Mouse (Mus musculus): ENCODE results near the gene Wwtr1. TPM values are rescaled to one million over a fixed set of nuclear protein-coding genes. Genes with fewer than 3 reads are reported as not detected.

Gene Wwtr1
- polyA plus RNA-seq, 1 experiment from 2014 or later, result 6.6 TPM

DNA sequence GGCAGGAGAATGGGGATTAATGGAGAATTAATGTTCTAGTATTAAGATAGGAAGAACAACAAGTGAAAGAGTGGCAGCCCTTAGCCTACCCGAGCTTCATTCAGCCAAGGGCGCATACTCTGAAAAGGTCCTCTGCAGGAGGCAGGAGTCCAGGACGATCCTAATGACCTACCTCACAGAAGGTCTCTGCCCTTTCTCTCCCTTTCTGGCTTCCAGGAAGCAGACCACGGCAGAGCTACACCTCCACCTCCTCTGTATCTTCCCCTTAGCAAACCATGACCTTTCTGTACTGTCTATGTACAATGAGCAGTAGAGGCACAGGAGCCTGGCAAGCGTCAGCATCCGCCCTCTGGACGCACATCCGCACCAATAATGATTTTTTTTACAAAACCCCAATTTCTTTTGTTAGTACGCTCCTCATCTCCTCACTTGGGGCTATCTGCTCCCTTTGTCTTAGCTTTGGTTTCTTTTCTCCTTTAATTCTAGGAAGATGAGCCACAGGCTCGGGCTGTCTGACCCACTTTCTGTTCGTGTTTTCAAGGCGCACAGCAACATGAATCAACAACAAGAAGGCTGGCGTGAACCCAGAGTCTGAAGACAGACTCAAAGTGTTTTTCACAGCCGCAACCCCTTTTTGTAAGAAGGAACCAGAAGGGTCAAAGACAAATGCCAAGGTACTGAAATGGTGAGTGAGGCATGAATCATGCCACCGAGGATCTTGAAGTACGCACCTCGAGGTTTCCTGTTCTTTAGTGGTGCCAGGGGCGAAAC, 63.7 kb downstream of the Wwtr1 start:
- H3K36me3 ChIP-seq (ENCODE audit: control insufficient read depth, insufficient read depth, low read length), result no peaks in the 10 kb centered on the region
- H3K27ac ChIP-seq (ENCODE audit: low read depth, low read length), result 0 out of 2 replicates have a peak overlapping the region, but pooled peaks have one; percentile 28
- whole genome bisulfite sequencing, result 62% methylated on average over 18 of the region's 18 CpGs
- H3K4me2 ChIP-seq (ENCODE audit: low read depth, low read length), result no peak overlapping the region
- no peak overlapping the region for H3K9ac ChIP-seq (replicated peaks; ENCODE audit: low read depth, low read length)
- no peak overlapping the region for H3K4me3 ChIP-seq (ENCODE audit: low read depth, low read length)
- no peaks in the 10 kb centered on the region for H3K4me1 ChIP-seq (ENCODE audit: control insufficient read depth, insufficient read depth, low read length)
- ATAC-seq (ENCODE audit: low read depth), result no peak
- no peaks in the 10 kb centered on the region for H3K27me3 ChIP-seq (ENCODE audit: control insufficient read depth, insufficient read depth, low read length)
- H3K9me3 ChIP-seq (ENCODE audit: control insufficient read depth, low read length), result no peaks in the 10 kb centered on the region

DNA sequence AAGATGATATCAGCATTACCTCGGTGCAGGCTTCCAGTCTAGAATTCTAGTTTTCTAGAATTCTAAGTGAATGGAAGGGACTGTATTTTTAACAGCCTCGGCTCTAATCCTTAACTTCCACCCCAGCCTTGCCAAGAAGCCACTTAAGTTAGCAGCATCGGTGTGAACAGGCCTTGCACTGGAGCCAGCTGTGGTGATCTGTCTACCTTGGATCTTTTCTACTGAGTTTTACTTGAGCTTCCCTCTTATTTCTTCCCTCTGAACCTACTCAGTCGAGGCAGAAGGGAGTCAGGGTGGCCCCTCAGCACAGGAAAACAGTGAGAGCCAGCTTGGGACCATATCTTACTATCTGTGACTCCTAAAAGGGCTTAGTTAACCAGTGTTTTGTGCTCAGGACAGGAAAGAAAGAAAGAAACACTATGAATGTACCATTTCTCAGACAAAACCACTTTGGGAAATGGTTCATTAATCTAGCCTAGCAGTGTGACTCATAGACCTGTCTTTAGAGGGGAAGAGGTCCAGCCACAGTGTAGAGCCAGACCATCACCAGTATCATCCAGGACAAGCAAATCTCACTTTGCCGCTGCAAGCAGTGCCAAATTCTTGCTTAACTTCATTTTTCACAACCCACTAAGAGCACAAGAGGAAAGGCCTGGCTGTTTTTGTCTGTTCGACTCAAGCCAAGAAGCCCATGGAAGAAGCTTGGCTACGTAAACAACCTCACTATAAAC, 65.6 kb downstream of the Wwtr1 start:
- H3K36me3 ChIP-seq (ENCODE audit: control insufficient read depth, insufficient read depth, low read length), result no peaks in the 10 kb centered on the region
- H3K27ac ChIP-seq (ENCODE audit: low read depth, low read length), result no peak overlapping the region
- H3K9ac ChIP-seq (replicated peaks; ENCODE audit: low read depth, low read length), result no peak overlapping the region
- H3K4me1 ChIP-seq (ENCODE audit: control insufficient read depth, insufficient read depth, low read length), result no peaks in the 10 kb centered on the region
- H3K9me3 ChIP-seq (ENCODE audit: control insufficient read depth, low read length), result no peaks in the 10 kb centered on the region
- WGBS, result 90% methylated on average over 7 of the region's 7 CpGs
- H3K4me2 ChIP-seq (ENCODE audit: low read depth, low read length), result no peak overlapping the region
- no peak overlapping the region for H3K4me3 ChIP-seq (ENCODE audit: low read depth, low read length)
- H3K27me3 ChIP-seq (ENCODE audit: control insufficient read depth, insufficient read depth, low read length), result no peaks in the 10 kb centered on the region
- ATAC-seq (ENCODE audit: low read depth), result no peak

DNA sequence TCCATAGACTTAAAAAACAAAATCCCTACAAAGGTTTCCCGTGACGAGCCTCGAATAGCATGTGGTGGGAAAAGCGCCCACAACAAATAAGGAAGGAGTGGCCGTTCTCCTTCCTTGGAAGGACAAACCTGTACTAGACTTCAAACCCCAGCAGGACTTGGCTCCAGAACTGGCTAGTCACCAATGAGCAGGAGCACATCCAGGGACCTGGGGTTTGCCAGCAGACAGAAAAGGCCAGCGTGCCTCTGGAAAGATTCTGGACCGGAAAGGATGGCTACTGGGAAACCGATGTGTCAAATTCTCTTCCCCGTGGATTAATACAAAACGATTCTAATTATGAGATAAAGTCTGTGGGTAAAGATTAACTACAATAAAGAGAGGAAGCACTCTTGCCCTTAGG, 69.7 kb downstream of the Wwtr1 start:
- 92% methylated on average over 10 of the region's 10 CpGs for WGBS
- Histone ChIP-seq H3K9ac (replicated peaks; ENCODE audit: low read depth, low read length) (no peak overlapping the region), H3K4me1 (ENCODE audit: control insufficient read depth, insufficient read depth, low read length) (no peaks in the 10 kb centered on the region), H3K4me3 (ENCODE audit: low read depth, low read length) (no peak overlapping the region), H3K9me3 (ENCODE audit: control insufficient read depth, low read length) (no peaks in the 10 kb centered on the region), H3K4me2 (ENCODE audit: low read depth, low read length) (no peak overlapping the region), H3K27ac (ENCODE audit: low read depth, low read length) (no peak overlapping the region), H3K27me3 (ENCODE audit: control insufficient read depth, insufficient read depth, low read length) (no peaks in the 10 kb centered on the region), H3K36me3 (ENCODE audit: control insufficient read depth, insufficient read depth, low read length) (no peaks in the 10 kb centered on the region)
- ATAC-seq (ENCODE audit: low read depth), result no peak

DNA sequence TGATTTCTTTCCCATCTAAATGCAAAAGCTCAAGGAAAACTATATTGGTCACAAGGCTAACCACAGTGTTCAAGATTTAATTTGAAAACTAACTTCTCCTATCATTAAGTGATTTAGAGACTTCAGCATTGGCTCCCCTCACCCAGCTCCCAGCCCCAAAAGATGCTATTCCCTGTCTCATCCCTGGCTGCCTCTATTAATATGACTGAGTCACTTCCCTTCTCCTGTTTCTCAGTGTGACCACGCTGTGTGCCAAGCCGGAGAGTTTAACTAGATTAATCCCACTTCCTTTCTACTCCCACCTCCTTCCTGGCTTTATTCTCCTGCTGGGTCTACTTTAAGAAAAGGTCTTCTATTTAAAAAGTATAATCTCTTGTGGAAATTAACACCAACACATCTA, 71.0 kb downstream of the Wwtr1 start:
- no peak overlapping the region for H3K27ac ChIP-seq (ENCODE audit: low read depth, low read length)
- H3K9ac ChIP-seq (replicated peaks; ENCODE audit: low read depth, low read length), result no peak overlapping the region
- H3K27me3 ChIP-seq (ENCODE audit: control insufficient read depth, insufficient read depth, low read length), result no peaks in the 10 kb centered on the region
- 83% methylated on average over 2 of the region's 2 CpGs for WGBS
- H3K4me2 ChIP-seq (ENCODE audit: low read depth, low read length), result no peak overlapping the region
- ATAC-seq (ENCODE audit: low read depth), result no peak
- H3K9me3 ChIP-seq (ENCODE audit: control insufficient read depth, low read length), result no peaks in the 10 kb centered on the region
- H3K4me1 ChIP-seq (ENCODE audit: control insufficient read depth, insufficient read depth, low read length), result no peaks in the 10 kb centered on the region
- H3K4me3 ChIP-seq (ENCODE audit: low read depth, low read length), result no peak overlapping the region
- H3K36me3 ChIP-seq (ENCODE audit: control insufficient read depth, insufficient read depth, low read length), result no peaks in the 10 kb centered on the region

DNA sequence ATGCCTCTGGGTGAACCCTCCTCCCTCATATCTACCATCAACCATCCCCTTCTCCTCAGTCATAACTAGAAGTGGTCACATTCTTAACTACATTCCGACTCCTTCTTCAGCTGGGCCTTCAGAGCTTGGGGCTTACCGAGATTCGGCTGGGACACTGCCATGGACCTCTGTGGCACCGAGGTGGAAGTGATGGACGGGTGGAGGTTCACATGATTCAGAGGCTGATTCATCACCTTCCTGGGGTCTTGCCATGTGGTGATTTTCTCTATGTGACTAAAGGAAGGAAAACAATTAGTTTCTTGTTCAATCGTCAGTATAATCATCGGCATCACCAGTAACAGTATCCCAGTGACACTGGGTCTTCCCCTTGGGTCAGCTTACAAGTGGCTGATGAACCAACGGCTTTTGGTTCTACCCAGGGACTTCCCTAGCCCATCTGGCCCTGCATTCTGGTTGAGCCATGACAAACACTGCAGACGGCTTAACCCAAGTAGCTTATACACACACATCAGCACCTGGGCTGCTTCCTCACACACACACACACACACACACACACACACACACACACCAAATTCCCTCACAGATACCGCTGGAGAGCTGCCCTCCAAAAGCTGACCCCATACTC, 74.0 kb downstream of the Wwtr1 start:
- Histone ChIP-seq H3K4me2 (ENCODE audit: low read depth, low read length) (no peak overlapping the region), H3K36me3 (ENCODE audit: control insufficient read depth, insufficient read depth, low read length) (no peaks in the 10 kb centered on the region), H3K4me3 (ENCODE audit: low read depth, low read length) (no peak overlapping the region), H3K9ac (replicated peaks; ENCODE audit: low read depth, low read length) (no peak overlapping the region), H3K27ac (ENCODE audit: low read depth, low read length) (no peak overlapping the region), H3K9me3 (ENCODE audit: control insufficient read depth, low read length) (no peaks in the 10 kb centered on the region), H3K4me1 (ENCODE audit: control insufficient read depth, insufficient read depth, low read length) (no peaks in the 10 kb centered on the region), H3K27me3 (ENCODE audit: control insufficient read depth, insufficient read depth, low read length) (no peaks in the 10 kb centered on the region)
- no peak for ATAC-seq (ENCODE audit: low read depth)
- WGBS, result 92% methylated on average over 10 of the region's 10 CpGs

DNA sequence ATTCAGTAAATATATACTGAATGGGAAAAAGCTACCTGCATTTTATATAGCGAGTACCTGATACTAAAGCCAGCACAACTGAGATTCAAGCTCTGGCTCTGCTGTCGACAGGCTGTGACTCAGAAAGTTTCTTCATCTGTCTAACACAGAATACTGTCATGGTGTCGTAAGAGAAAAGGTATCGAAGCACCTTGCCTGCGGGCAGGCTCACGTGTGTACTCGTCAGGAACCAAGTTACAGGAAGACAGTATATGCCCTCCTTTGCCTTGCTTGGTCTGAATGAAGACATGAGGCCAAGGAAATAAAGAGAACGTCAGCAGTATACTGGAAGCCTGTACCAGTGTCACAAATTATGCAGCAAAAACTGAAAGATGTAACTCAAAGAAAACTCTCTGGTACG, 74.9 kb downstream of the Wwtr1 start:
- Histone ChIP-seq H3K4me3 (ENCODE audit: low read depth, low read length) (no peak overlapping the region), H3K27ac (ENCODE audit: low read depth, low read length) (no peak overlapping the region), H3K4me1 (ENCODE audit: control insufficient read depth, insufficient read depth, low read length) (no peaks in the 10 kb centered on the region), H3K4me2 (ENCODE audit: low read depth, low read length) (no peak overlapping the region), H3K36me3 (ENCODE audit: control insufficient read depth, insufficient read depth, low read length) (no peaks in the 10 kb centered on the region), H3K9ac (replicated peaks; ENCODE audit: low read depth, low read length) (no peak overlapping the region), H3K27me3 (ENCODE audit: control insufficient read depth, insufficient read depth, low read length) (no peaks in the 10 kb centered on the region), H3K9me3 (ENCODE audit: control insufficient read depth, low read length) (no peaks in the 10 kb centered on the region)
- 96% methylated on average over 9 of the region's 9 CpGs for WGBS
- no peak for ATAC-seq (ENCODE audit: low read depth)

DNA sequence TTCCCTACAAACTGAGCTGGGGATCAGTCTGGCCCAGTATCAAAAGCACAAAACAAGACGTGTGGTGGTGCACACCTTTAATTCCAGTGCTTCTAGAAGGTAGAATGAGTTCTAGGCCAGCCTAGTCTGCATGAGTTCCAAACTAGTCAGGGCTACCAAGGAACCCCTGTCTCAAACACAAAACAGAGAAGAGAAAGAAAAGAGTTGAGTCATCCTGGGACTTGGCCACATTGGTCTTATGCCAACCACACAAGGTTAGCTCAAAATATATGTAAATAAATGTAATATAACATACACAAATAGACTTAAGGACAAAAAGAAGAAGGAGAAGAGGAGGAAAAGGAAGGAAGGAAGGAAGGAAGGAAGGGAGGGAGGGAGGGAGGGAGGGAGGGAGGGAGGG, 77.9 kb downstream of the Wwtr1 start:
- H3K27me3 ChIP-seq (ENCODE audit: control insufficient read depth, insufficient read depth, low read length), result no peaks in the 10 kb centered on the region
- no peak for ATAC-seq (ENCODE audit: low read depth)
- WGBS, result 80% methylated on average over 1 of the region's 1 CpGs
- H3K4me1 ChIP-seq (ENCODE audit: control insufficient read depth, insufficient read depth, low read length), result no peaks in the 10 kb centered on the region
- no peak overlapping the region for H3K27ac ChIP-seq (ENCODE audit: low read depth, low read length)
- H3K4me3 ChIP-seq (ENCODE audit: low read depth, low read length), result no peak overlapping the region
- H3K4me2 ChIP-seq (ENCODE audit: low read depth, low read length), result no peak overlapping the region
- no peak overlapping the region for H3K9ac ChIP-seq (replicated peaks; ENCODE audit: low read depth, low read length)
- no peaks in the 10 kb centered on the region for H3K9me3 ChIP-seq (ENCODE audit: control insufficient read depth, low read length)
- no peaks in the 10 kb centered on the region for H3K36me3 ChIP-seq (ENCODE audit: control insufficient read depth, insufficient read depth, low read length)

DNA sequence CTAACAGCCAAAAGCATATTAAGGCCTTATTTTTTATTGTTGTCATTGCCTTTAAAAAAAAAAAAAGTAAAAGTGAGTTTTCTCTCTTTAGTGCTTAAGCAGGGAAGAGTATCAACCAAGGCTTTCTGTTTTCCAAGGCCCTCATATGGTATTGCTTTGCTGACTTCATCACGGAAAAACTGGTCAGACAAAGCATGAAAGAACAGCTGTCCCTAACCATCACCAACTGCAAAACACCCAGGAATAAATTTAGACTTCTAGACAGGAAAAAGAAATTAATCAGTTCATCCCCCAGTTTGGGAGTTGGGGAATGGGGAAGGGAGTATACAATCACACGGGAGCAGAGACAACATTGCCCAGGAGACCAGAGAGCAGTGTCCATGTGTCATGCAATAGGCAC, 79.3 kb downstream of the Wwtr1 start:
- H3K36me3 ChIP-seq (ENCODE audit: control insufficient read depth, insufficient read depth, low read length), result no peaks in the 10 kb centered on the region
- WGBS, result 70% methylated on average over 2 of the region's 2 CpGs
- ATAC-seq (ENCODE audit: low read depth), result no peak

More for the DNA sequence above, 79.3 kb downstream of the Wwtr1 start:
- H3K27ac ChIP-seq (ENCODE audit: low read depth, low read length), result no peak overlapping the region
- no peaks in the 10 kb centered on the region for H3K4me1 ChIP-seq (ENCODE audit: control insufficient read depth, insufficient read depth, low read length)
- H3K27me3 ChIP-seq (ENCODE audit: control insufficient read depth, insufficient read depth, low read length), result no peaks in the 10 kb centered on the region
- no peak overlapping the region for H3K4me2 ChIP-seq (ENCODE audit: low read depth, low read length)
- no peak overlapping the region for H3K9ac ChIP-seq (replicated peaks; ENCODE audit: low read depth, low read length)
- no peaks in the 10 kb centered on the region for H3K9me3 ChIP-seq (ENCODE audit: control insufficient read depth, low read length)
- H3K4me3 ChIP-seq (ENCODE audit: low read depth, low read length), result no peak overlapping the region
